Mouse (Mus musculus): ENCODE data around the gene Gtf2f1. TPM values are rescaled to one million over a fixed set of nuclear protein-coding genes. Genes with fewer than 3 reads are reported as not detected.

Gtf2f1 gene
- total RNA-seq, 2 experiments from 2014 or later, result 18.9 to 19.1 TPM

DNA sequence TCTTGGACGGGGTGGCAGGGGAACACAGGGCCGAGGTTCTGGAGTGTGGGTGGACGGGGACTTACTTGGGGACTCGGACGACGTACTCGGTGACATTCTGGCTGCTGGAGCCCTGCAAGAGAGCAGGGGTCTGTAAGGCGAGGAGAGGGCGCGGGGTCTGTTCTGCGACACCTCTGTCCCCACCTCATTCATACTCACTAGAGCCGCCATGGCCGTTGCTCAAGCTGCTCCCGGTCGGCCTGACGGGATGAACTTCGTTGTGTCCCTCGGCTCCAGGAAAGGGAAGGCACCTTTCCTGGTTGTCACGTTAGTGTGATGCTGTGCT, 215 bp downstream of the Gtf2f1 start:
- DNase-seq, result no peak
- intact Hi-C loops (cut with DNase I), result loop anchor here (2.0 kb wide), 1 partner anchor 20 kb away; the partner anchor contains the start of gene Clpp

- intact Hi-C loops (cut with DNase I), result no loop called here
Observed at GRCm38 (mm10) chr17:57007137-57007905, 3.8 kb downstream of the Gtf2f1 start.

DNA sequence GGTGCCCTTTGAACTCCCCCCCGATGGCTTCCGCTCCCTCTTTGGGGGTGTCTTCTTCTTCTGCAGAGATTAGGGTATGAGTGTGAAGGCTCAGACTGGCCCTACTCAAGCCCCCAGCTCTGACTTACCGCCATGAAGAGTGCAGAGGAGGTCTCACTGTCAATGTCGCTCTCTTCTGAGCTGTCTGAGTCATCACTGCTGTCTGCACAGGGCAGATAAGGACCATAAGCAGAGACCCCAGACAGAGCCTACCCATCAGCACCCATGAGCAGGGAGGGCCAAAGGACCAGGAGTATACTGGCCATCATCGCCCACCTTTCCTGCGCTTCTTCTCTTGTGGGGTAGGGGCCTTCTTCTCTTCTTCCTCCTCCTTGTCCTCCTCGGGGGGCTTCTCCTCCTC, 7.1 kb downstream of the Gtf2f1 start:
- intact Hi-C loops (cut with DNase I), result loop anchor here (1.0 kb wide), 1 partner anchor 114 kb away; no protein-coding TSS in a partner anchor
- no peak for DNase-seq

More at GRCm38 (mm10) chr17:57007137-57007905, 3.8 kb downstream of the Gtf2f1 start:
- no peak for DNase-seq

- no peak for DNase-seq
- intact Hi-C loops (cut with DNase I), result no loop called here
Observed at GRCm38 (mm10) chr17:57001228-57001627, 9.9 kb downstream of the Gtf2f1 start.

- no peak for DNase-seq
Observed at GRCm38 (mm10) chr17:56999968-57000609, 11.0 kb downstream of the Gtf2f1 start, which contains the start of gene Pspn. TSS of gene Pspn (minus strand) at chr17:57000018.

DNA sequence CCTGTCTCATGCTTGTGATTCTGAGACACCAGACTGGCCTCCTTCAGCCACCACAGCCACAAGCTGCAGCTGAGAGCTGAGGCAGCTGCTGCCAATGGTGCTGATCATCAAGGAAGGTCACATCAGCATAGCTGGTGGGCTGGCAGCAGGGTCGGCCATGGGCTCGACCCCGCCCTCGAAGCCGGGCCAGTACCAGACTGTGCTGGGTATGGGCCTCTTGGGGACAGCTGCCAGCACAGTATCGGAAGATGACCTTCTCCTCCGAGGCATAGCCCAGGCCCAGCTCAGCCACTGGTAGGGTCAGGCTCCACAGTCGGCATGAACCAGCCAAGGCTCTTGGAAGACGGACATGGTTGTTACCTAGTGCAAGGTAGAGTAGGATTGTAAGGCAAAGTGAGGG, 11.7 kb downstream of the Gtf2f1 start:
- intact Hi-C loops (cut with DNase I), result loop anchor here (10.0 kb wide), 1 partner anchor 255 kb away; no protein-coding TSS in a partner anchor
- DNase-seq, result no peak

More at GRCm38 (mm10) chr17:56999968-57000609, 11.0 kb downstream of the Gtf2f1 start, which contains the start of gene Pspn:
- intact Hi-C loops (cut with DNase I), result loop anchor here (10.0 kb wide), 1 partner anchor 255 kb away; no protein-coding TSS in a partner anchor

DNA sequence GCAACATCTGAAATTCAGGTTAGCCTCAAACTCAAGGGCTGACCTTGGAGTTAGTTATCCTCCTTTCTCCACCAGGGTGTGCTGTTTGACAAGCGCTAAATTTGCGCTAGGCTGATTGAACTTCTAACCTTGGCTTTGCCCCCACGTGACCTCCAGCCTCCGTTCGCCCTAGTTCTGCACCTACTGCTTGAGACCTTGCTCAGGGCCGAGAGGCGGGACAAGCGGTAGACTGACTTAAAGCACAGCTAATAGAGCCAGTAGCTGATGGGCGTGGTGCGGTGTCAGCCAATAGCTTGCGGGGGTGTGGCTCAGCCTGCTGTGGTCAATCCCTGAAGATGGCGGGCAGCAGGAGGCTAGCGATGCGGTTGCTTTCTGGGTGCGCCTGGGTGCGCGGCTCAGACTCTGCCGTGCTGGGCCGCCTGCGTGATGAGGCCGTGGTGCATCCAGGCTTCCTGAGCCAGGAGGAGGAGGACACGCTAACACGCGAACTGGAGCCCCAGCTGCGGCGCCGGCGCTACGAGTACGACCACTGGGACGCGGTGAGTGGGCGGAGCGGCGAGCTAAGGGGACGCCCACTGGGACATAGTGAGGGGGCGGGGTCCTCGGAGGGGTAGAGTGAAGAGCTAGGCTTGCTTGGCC, 13.9 kb downstream of the Gtf2f1 start, which contains the start of gene Alkbh7:
Gene Alkbh7 (plus strand): TSS at position 311 of the 639 bp plus-strand sequence.
- DNase-seq, result peak; percentile 91 to 94
- intact Hi-C loops (cut with DNase I), result loop anchor here (1.0 to 10.0 kb wide), 4 partner anchors 99 to 338 kb away; no protein-coding TSS in a partner anchor

DNA sequence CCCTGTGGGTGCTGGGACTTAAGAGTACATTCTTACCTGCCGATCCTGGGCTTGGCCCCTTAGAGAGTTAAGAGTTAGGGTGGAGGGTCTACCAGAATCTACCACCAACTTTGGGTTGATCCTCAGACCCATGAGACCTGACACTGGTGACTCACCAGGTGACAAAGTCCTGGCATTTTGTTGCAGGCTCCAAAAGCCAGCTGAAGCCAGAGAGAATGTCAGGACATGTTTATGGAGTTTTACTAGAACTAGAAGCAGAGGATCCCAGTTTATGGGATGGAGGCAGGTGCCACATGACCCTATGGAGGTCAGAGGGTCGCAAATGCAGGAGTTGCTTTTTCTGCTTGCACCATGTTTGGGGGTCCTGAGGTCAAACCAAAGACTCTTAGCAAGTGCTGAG, 14.6 kb downstream of the Gtf2f1 start:
- intact Hi-C loops (cut with DNase I), result loop anchor here (2.0 to 10.0 kb wide), 3 partner anchors 170 to 338 kb away; no protein-coding TSS in a partner anchor
- no peak for DNase-seq

DNA sequence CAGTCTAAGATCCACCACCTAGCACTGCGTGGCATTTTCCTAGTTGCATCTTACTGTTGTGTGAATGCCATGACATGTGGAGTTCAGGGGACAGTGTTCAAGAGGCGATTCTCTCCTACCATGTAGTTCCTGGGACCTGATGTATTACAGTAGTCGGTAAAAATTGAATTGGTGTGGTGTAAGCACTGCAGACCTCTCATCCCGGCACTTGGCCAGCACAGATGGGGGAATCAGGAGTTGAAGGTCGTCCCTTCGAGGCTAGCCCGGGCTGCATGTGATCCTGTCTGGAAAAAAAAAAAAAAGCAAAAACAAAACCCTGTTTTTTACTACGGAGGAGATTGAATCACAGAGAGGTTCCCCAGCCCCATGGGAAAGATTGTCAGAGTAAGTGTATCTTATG, 16.0 kb downstream of the Gtf2f1 start:
- intact Hi-C loops (cut with DNase I), result loop anchor here (10.0 kb wide), 1 partner anchor 260 kb away; no protein-coding TSS in a partner anchor
- no peak for DNase-seq

- no peak for DNase-seq
- intact Hi-C loops (cut with DNase I), result loop anchor here (1.0 to 10.0 kb wide), 4 partner anchors 20 to 264 kb away; partner anchors contain the start of genes Gm17949, Gtf2f1 and Mllt1
Observed at GRCm38 (mm10) chr17:56990966-56991365, 20.1 kb downstream of the Gtf2f1 start.

GRCm38 (mm10) chr17:56990115-56990746, 20.9 kb downstream of the Gtf2f1 start, which contains the start of gene Clpp:
TSS of gene Clpp (plus strand) at chr17:56990305.
- peak; percentile 91 to 95 for DNase-seq

GRCm38 (mm10) chr17:56989467-56990114, 21.5 kb downstream of the Gtf2f1 start:
- DNase-seq, result no peak
- intact Hi-C loops (cut with DNase I), result loop anchor here (1.0 to 10.0 kb wide), 4 partner anchors 21 to 265 kb away; partner anchors contain the start of genes Gm17949, Gtf2f1 and Mllt1

More at GRCm38 (mm10) chr17:56990115-56990746, 20.9 kb downstream of the Gtf2f1 start, which contains the start of gene Clpp:
- intact Hi-C loops (cut with DNase I), result loop anchor here (1.0 to 10.0 kb wide), 4 partner anchors 21 to 265 kb away; partner anchors contain the start of genes Gm17949, Gtf2f1 and Mllt1

DNA sequence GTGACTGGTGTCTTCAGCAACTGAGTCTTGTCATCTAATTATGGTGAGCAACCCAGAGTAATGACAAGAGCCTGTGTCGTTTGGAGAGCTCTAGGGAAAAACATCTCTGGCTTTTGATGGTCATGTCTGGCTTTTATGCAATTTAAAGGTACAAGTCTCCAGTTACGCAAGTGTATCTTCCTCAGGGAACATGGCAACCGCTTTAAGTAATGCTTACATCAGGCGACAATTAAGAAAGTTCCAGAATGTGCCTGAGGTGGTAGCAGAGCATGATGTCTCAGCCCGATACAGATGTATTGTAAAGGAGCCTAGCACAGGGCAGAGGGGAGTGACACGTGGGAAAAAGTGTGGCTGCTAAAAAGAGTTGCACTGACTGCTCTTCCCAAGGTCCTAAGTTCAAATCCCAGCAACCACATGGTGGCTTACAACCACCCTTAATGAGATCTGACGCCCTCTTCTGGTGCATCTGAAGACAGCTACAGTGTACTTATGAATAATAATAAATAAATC, 22.1 kb downstream of the Gtf2f1 start:
- intact Hi-C loops (cut with DNase I), result no loop called here
- DNase-seq, result no peak

- no peak for DNase-seq
- intact Hi-C loops (cut with DNase I), result no loop called here
Observed at GRCm38 (mm10) chr17:56988441-56988840, 22.6 kb downstream of the Gtf2f1 start.

DNA sequence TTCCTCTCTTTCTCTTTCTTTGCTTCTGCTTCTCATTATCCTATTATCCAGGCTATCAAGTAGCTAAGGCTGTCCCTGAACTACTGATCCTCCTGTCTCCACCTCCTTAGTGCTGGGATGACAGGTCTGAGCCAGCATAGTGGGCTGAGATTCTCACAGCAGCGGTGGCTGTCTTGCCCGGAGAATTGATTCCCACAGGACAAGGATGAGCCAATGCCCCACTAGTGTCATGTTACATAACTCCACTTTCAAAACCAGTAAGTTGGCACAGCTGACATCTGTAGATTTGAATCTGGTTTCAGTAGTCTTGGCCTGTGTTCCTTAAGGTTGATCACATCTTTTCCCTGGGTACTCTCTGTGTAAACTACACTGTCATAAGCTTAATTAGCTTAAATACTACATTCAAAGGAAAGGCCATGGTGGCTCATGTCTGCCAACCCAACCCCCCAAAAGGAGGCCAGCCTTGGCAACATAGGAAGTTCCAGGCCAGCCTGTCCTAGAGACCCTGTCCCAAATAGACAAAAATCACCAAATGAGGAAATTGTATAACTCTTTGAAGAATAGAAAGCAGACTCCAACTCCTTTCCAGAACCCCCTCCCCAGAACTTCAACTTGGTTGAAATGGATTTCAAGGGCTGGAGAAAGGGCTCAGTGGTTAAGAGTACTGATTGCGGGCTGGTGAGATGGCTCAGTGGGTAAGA, 24.8 kb downstream of the Gtf2f1 start:
- DNase-seq, result no peak
- intact Hi-C loops (cut with DNase I), result no loop called here

GRCm38 (mm10) chr17:56985656-56986055, 25.4 kb downstream of the Gtf2f1 start:
- DNase-seq, result no peak
- intact Hi-C loops (cut with DNase I), result no loop called here

GRCm38 (mm10) chr17:56984886-56985285, 26.2 kb downstream of the Gtf2f1 start:
- intact Hi-C loops (cut with DNase I), result no loop called here
- DNase-seq, result no peak

DNA sequence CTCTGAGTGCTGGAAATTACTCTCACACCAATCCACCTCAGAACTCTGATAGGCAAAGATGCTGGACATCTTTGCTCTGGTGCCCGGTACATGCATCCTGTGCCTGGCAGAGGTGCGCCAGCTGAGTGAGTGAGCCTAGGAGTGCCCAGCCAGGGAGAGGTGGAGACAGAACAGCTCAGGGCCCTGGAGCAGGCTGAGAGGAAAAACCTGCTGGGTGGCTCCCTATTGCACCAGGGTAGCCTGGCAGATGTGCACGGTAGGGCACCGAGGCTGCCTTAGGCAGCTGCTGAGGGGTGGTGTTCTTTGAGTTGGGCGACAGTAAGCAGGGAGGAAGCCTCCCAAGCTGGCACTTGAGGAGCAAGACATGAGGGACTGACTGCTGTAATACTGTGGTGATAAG, 29.1 kb downstream of the Gtf2f1 start, which contains the start of gene Acer1:
Gene Acer1 (minus strand): TSS at position 114 of the 400 bp plus-strand sequence.
- no peak for DNase-seq
- intact Hi-C loops (cut with DNase I), result no loop called here
